Mouse (Mus musculus): ENCODE results near the gene Sp6. TPM values are rescaled to one million over a fixed set of nuclear protein-coding genes. Genes with fewer than 3 reads are reported as not detected.

Gene Sp6
- polyA plus RNA-seq, 1 experiment from 2014 or later, result 0.17 TPM

DNA sequence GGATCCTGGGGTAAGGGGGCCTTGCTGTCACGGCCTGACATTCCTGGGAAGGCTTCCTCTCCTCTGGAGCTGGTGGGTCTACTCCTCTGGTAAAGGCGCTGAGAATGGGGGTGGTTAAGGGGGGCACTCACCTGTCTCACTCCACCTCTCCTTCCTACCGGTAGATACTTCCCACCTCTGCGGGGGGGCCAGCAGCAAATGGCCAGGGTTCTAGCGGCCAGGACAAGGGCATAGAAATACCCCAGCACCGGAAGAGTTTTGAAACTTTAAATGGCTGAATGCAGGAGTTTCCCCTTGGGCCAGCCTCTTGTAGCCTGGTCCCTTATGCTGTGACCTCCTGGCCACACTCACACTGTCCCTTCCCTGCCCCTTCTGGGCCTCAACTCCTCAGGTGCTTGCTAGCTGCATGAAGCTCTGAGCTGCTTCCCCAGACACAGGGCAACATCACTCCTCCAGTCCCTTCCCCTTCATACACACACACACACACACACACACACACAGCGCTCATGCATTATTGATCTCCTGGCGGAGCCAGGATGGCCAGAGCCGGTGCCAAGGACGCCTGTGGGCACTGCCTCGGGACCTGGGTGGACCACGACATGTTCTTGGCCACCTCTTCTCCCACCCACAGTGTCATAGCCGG, 37.9 kb downstream of the Sp6 start:
- Histone ChIP-seq H3K4me2 (ENCODE audit: low read length) (peak overlapping the region; percentile 93), H3K4me1 (ENCODE audit: control insufficient read depth, insufficient read depth, low read length) (peaks cover 13% of the 10 kb centered on the region), H3K27me3 (replicated peaks; ENCODE audit: control insufficient read depth, insufficient read depth, low read length) (no peaks in the 10 kb centered on the region), H3K4me3 (ENCODE audit: low read depth, low read length) (peak overlapping the region; percentile 66), H3K27ac (ENCODE audit: low read depth, low read length) (peak overlapping the region; percentile 39; the same call in 1 of the 2 replicates), H3K9me3 (replicated peaks; ENCODE audit: control insufficient read depth, low read length) (no peaks in the 10 kb centered on the region), H3K9ac (ENCODE audit: low read length) (peak overlapping the region; percentile 88), H3K36me3 (ENCODE audit: control insufficient read depth, insufficient read depth, low read length) (peaks cover 41% of the 10 kb centered on the region)
- ATAC-seq (peak; percentile 27; the same call in 1 of the 2 replicates), DNase-seq (ENCODE audit: low spot score) (peak; percentile 24)
- WGBS, result 26% methylated on average over 13 of the region's 13 CpGs

DNA sequence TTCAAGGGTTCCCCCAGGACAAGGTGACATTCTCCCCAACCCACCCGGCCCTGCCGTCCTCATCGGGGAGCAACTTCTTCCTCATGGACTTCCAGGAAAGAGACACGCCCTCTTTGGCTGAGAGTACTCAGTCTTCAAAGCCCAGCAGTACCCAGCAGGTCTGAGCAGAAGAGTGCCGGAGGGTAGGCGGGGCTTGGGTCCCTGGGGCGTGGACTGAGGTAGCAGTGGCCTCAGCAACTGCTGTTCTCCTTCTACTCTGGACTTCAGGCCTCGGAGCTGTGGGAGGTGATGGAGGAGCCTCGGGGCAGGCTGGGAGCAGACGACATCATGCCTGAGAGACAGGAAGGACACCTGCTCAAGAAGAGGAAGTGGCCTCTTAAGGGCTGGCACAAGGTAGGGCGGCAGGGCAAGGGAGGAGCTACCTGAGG, 39.0 kb downstream of the Sp6 start:
- WGBS, result 25% methylated on average over 11 of the region's 11 CpGs
- Histone ChIP-seq H3K4me3 (ENCODE audit: low read depth, low read length) (no peak overlapping the region), H3K9ac (ENCODE audit: low read length) (peak overlapping the region; percentile 88; the same call in 1 of the 2 replicates), H3K4me2 (ENCODE audit: low read length) (no peak overlapping the region; the same call in 1 of the 2 replicates), H3K27ac (ENCODE audit: low read depth, low read length) (no peak overlapping the region), H3K9me3 (replicated peaks; ENCODE audit: control insufficient read depth, low read length) (no peaks in the 10 kb centered on the region), H3K27me3 (replicated peaks; ENCODE audit: control insufficient read depth, insufficient read depth, low read length) (no peaks in the 10 kb centered on the region), H3K36me3 (ENCODE audit: control insufficient read depth, insufficient read depth, low read length) (peaks cover 44% of the 10 kb centered on the region), H3K4me1 (ENCODE audit: control insufficient read depth, insufficient read depth, low read length) (peaks cover 13% of the 10 kb centered on the region)
- DNase-seq (ENCODE audit: low spot score), result no peak
- no peak for ATAC-seq

DNA sequence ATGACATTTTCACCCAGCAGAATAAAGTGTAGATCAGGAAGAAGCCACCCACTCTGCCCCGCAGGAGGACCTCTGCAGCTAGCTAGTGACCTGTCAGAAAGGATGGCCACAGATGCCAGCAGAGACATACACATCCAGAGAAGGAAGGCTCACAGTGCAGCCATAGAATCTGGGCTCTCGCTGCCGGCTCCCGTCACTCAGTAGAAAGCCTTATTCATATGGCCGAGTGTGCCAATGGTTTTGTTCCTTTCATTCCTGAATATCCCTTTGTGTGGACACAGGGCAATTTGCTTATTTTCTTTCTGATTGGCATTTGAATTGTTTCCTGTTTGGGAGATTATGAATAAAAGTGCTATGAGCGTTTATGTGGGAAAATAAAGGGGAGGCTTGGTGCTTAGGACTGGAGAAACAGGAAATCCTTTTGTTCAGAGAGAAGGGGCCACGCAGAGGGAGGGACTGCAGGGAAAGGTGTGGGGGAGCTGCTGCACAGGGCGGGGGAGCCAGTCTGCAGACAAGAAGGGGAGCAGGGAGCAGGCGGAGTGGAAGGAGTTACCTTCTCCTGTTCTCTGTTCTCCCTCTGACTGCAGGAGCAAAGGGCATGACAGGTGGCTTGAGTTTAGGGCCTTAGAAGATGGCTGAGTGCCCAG, 50.2 kb downstream of the Sp6 start:
- no peaks in the 10 kb centered on the region for H3K4me1 ChIP-seq (ENCODE audit: control insufficient read depth, insufficient read depth, low read length)
- peak; percentile 63; the same call in 1 of the 2 replicates for ATAC-seq
- no peak overlapping the region for H3K4me3 ChIP-seq (ENCODE audit: low read depth, low read length)
- H3K4me2 ChIP-seq (ENCODE audit: low read length), result no peak overlapping the region
- no peaks in the 10 kb centered on the region for H3K9me3 ChIP-seq (replicated peaks; ENCODE audit: control insufficient read depth, low read length)
- DNase-seq (ENCODE audit: low spot score), result peak; percentile 72
- H3K27me3 ChIP-seq (replicated peaks; ENCODE audit: control insufficient read depth, insufficient read depth, low read length), result no peaks in the 10 kb centered on the region
- H3K9ac ChIP-seq (ENCODE audit: low read length), result peak overlapping the region; percentile 35; the same call in 1 of the 2 replicates
- 5% methylated on average over 9 of the region's 9 CpGs for WGBS
- peak overlapping the region; percentile 55 for H3K27ac ChIP-seq (ENCODE audit: low read depth, low read length)
- H3K36me3 ChIP-seq (ENCODE audit: control insufficient read depth, insufficient read depth, low read length), result peaks cover 45% of the 10 kb centered on the region

DNA sequence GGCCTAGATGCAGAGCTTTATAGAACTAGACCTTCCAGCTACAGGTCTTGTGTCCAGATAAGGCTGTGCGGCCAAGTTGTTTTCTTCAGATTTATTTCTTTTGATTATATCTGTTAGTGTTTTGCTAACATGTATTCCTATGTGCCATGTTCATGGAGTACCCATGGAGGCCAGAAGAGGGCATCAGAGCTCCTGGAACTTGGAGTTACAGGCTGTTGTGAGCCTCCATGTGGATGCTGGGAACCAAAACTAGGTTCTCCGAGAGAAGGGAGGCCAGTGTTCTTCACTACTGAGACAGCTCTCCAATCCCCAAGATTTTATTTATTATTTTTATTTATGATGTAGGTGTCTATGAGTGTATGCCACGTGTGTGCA, 50.7 kb downstream of the Sp6 start:
- peaks cover 48% of the 10 kb centered on the region for H3K36me3 ChIP-seq (ENCODE audit: control insufficient read depth, insufficient read depth, low read length)

DNA sequence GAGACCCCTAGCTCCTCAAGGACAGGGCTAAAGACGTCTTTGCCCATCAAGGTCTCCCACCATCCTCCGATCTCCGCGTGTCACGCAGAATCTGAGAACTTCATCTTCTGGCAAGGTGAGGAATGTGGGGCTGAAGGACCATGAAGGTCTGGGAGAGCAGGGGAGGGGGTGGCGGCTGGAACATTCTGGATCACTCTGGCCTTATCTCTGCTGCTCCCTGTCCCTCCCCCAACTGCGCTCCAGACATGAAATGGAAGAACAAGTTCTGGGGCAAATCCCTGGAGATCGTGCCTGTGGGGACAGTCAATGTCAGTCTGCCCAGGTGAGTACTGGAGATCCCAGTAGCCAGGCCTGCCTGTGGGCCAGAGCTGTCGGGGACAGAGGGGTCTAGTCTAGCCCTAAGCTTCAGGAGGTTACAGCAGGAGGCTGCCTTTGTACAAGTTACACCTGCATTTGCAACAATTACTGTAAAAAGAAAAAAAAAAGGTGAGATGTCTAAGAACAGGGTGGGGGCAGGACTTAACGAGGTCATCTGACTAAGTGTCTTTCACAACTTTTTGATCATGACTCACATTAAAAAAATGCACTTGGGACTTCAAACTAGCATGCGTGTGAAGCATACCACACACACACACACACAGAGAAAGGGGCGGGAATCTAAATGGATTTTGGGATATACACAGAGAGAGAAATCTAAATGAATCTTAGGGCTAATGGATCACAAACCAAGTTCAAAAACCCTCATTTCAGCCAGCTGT, 52.5 kb downstream of the Sp6 start:
- Histone ChIP-seq H3K9ac (ENCODE audit: low read length) (no peak overlapping the region), H3K36me3 (ENCODE audit: control insufficient read depth, insufficient read depth, low read length) (peaks cover 32% of the 10 kb centered on the region), H3K27me3 (replicated peaks; ENCODE audit: control insufficient read depth, insufficient read depth, low read length) (no peaks in the 10 kb centered on the region), H3K9me3 (replicated peaks; ENCODE audit: control insufficient read depth, low read length) (no peaks in the 10 kb centered on the region), H3K4me2 (ENCODE audit: low read length) (no peak overlapping the region), H3K4me1 (ENCODE audit: control insufficient read depth, insufficient read depth, low read length) (no peaks in the 10 kb centered on the region), H3K27ac (ENCODE audit: low read depth, low read length) (no peak overlapping the region), H3K4me3 (ENCODE audit: low read depth, low read length) (no peak overlapping the region)
- ATAC-seq, result no peak
- no peak for DNase-seq (ENCODE audit: low spot score)
- 84% methylated on average over 12 of the region's 12 CpGs for WGBS

More for the DNA sequence above, 50.7 kb downstream of the Sp6 start:
- Histone ChIP-seq H3K4me3 (ENCODE audit: low read depth, low read length) (no peak overlapping the region), H3K27ac (ENCODE audit: low read depth, low read length) (peak overlapping the region; percentile 55), H3K4me2 (ENCODE audit: low read length) (no peak overlapping the region), H3K27me3 (replicated peaks; ENCODE audit: control insufficient read depth, insufficient read depth, low read length) (no peaks in the 10 kb centered on the region), H3K9me3 (replicated peaks; ENCODE audit: control insufficient read depth, low read length) (no peaks in the 10 kb centered on the region), H3K9ac (ENCODE audit: low read length) (no peak overlapping the region), H3K4me1 (ENCODE audit: control insufficient read depth, insufficient read depth, low read length) (no peaks in the 10 kb centered on the region)
- 87% methylated on average over 3 of the region's 3 CpGs for WGBS
- DNase-seq (ENCODE audit: low spot score) (no peak), ATAC-seq (no peak)

DNA sequence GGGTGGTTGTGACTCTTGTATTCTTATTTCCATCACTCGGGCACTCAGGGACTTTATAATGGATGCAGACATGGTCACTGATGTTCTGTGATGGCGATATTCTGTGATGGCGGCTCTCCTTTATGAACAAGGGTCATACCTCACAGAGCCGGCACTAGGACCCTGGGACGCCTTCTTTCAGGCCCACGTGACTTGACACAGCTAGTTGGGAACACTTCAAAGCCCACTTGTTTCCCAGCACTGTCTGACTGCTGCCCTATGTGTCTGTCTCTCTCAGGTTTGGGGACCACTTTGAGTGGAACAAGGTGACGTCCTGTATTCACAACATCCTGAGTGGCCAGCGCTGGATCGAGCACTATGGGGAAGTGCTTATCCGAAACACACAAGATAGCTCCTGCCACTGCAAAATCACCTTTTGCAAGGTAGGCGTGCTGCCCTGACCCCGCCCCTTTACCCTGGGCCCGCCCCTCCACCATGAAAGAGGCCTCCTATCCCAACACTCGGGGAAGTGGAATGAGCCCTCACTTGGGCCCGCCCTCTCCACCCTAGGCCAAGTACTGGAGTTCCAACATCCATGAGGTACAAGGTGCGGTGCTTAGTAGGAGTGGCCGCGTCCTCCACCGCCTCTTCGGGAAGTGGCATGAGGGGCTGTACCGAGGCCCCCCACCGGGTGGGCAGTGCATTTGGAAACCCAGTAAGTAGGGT, 53.6 kb downstream of the Sp6 start:
- WGBS, result 48% methylated on average over 22 of the region's 22 CpGs
- Histone ChIP-seq H3K4me1 (ENCODE audit: control insufficient read depth, insufficient read depth, low read length) (no peaks in the 10 kb centered on the region), H3K4me3 (ENCODE audit: low read depth, low read length) (no peak overlapping the region), H3K27ac (ENCODE audit: low read depth, low read length) (no peak overlapping the region), H3K9ac (ENCODE audit: low read length) (no peak overlapping the region), H3K4me2 (ENCODE audit: low read length) (no peak overlapping the region), H3K9me3 (replicated peaks; ENCODE audit: control insufficient read depth, low read length) (no peaks in the 10 kb centered on the region), H3K36me3 (ENCODE audit: control insufficient read depth, insufficient read depth, low read length) (peaks cover 22% of the 10 kb centered on the region), H3K27me3 (replicated peaks; ENCODE audit: control insufficient read depth, insufficient read depth, low read length) (no peaks in the 10 kb centered on the region)
- DNase-seq (ENCODE audit: low spot score) (no peak), ATAC-seq (no peak)

DNA sequence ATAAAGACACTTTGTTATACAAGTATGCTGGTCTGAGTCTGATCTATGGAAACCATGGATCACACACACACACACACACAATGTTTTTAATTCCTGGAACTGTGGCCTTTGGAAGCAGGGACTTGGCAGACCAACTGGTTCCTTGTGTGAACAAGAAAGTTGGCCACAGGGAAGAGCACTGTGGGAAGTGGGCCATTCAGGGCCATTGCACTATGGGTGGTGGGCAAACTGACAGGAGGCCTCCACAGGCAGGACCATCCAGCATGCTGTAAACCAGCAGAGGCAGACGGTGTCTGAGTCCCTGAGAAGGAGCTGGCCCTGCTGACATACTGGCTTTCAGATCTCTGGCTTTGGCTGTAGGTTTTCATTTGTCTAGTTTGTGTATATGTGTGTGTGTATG, 56.1 kb downstream of the Sp6 start:
- Histone ChIP-seq H3K4me3 (ENCODE audit: low read depth, low read length) (no peak overlapping the region), H3K4me1 (ENCODE audit: control insufficient read depth, insufficient read depth, low read length) (no peaks in the 10 kb centered on the region), H3K4me2 (ENCODE audit: low read length) (no peak overlapping the region), H3K9me3 (replicated peaks; ENCODE audit: control insufficient read depth, low read length) (no peaks in the 10 kb centered on the region), H3K27me3 (replicated peaks; ENCODE audit: control insufficient read depth, insufficient read depth, low read length) (no peaks in the 10 kb centered on the region), H3K36me3 (ENCODE audit: control insufficient read depth, insufficient read depth, low read length) (peaks cover 22% of the 10 kb centered on the region), H3K9ac (ENCODE audit: low read length) (no peak overlapping the region), H3K27ac (ENCODE audit: low read depth, low read length) (no peak overlapping the region)
- WGBS, result 64% methylated on average over 1 of the region's 1 CpGs
- no peak for DNase-seq (ENCODE audit: low spot score)
- no peak for ATAC-seq

DNA sequence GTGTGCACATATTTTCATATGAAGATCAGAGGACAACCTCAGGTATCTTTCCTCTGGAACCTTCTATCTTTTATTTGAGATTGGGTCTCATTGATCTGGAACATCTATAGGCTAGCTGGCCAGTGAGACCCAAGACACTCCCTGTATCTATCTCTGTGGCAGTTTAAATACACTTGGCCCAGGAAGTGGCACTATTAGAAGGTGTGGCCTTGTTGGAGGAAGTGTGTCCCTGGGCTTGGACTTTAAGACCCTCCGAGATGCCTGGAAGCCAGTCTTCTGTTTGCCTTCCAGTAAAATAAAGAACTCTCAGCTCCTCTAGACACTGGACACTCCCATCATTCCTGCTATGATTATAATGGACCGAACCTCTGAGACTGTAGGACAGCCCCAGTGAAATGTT, 56.6 kb downstream of the Sp6 start:
- DNase-seq (ENCODE audit: low spot score) (no peak), ATAC-seq (no peak)
- H3K4me3 ChIP-seq (ENCODE audit: low read depth, low read length), result no peak overlapping the region
- H3K27me3 ChIP-seq (replicated peaks; ENCODE audit: control insufficient read depth, insufficient read depth, low read length), result no peaks in the 10 kb centered on the region
- H3K9ac ChIP-seq (ENCODE audit: low read length), result no peak overlapping the region
- no peaks in the 10 kb centered on the region for H3K9me3 ChIP-seq (replicated peaks; ENCODE audit: control insufficient read depth, low read length)
- no peak overlapping the region for H3K27ac ChIP-seq (ENCODE audit: low read depth, low read length)
- WGBS, result 91% methylated on average over 2 of the region's 2 CpGs
- H3K4me1 ChIP-seq (ENCODE audit: control insufficient read depth, insufficient read depth, low read length), result no peaks in the 10 kb centered on the region
- H3K4me2 ChIP-seq (ENCODE audit: low read length), result no peak overlapping the region
- peaks cover 22% of the 10 kb centered on the region for H3K36me3 ChIP-seq (ENCODE audit: control insufficient read depth, insufficient read depth, low read length)
